Mouse (Mus musculus) gastrocnemius, adult 2 months (tissue): ENCODE data around the gene Zbed6. TPM values are rescaled to one million over a fixed set of nuclear protein-coding genes. Genes with fewer than 3 reads are reported as not detected.

ENCODE experiments used
- DNase-seq: peaks from one replicate; pipeline ENCODE4 v3.0.0; 2022
- H3K27ac ChIP-seq: fragments of 200-600 bp; 2 replicates; pipeline ENCODE4 v1.8.1; 2022; ENCODE audit warnings: mild to moderate bottlenecking
- H3K4me3 ChIP-seq: fragments of 200-600 bp; 2 replicates; pipeline ENCODE4 v1.8.1; 2022; ENCODE audit warnings: mild to moderate bottlenecking, moderate library complexity
- CTCF ChIP-seq: fragments of 200-600 bp; IDR thresholded peaks from 2 replicates; pipeline ENCODE4 v1.8.1; 2022; ENCODE audit warnings: antibody characterized with exemption, mild to moderate bottlenecking, moderate library complexity
- intact Hi-C: fragments of 180-260 bp; cut with DNase I; formaldehyde crosslinking; loops from one replicate; pipeline ENCODE4 v1.15.1; 2025
- total RNA-seq, 2 experiments: library from RNA; stranded (reverse); gene quantifications; 2 replicates each; pipeline ENCODE4 v1.2.3; 2021

Gene Zbed6
- total RNA-seq, 2 experiments from 2014 or later = 7.3 to 11.7 TPM

- H3K4me3 ChIP-seq = peak overlapping the region; percentile 94
- intact Hi-C loops = no loop called here
Observed at GRCm38 (mm10) chr1:133658878-133659277, 1.8 kb downstream of the Zbed6 start.

GRCm38 (mm10) chr1:133656811-133657210 lies 3.9 kb downstream of the Zbed6 start:
- TF ChIP-seq CTCF = no peak
- H3K27ac ChIP-seq = peak overlapping the region; percentile 55
- no peak for DNase-seq
- intact Hi-C loops = no loop called here
- peak overlapping the region; percentile 94 for H3K4me3 ChIP-seq

More at GRCm38 (mm10) chr1:133658878-133659277, 1.8 kb downstream of the Zbed6 start:
- no peak for TF ChIP-seq CTCF
- no peak for DNase-seq
- peak overlapping the region; percentile 97 for H3K27ac ChIP-seq

- no peak for TF ChIP-seq CTCF
- H3K4me3 ChIP-seq = no peak overlapping the region
- H3K27ac ChIP-seq = no peak overlapping the region
- intact Hi-C loops = no loop called here
- no peak for DNase-seq
Observed at GRCm38 (mm10) chr1:133653033-133653432, 7.7 kb downstream of the Zbed6 start.

GRCm38 (mm10) chr1:133650288-133651055 lies 10.2 kb downstream of the Zbed6 start:
- DNase-seq = no peak
- intact Hi-C loops = no loop called here

GRCm38 (mm10) chr1:133645652-133646051 lies 15.0 kb downstream of the Zbed6 start:
- DNase-seq = no peak
- peak overlapping the region; percentile 21 for H3K4me3 ChIP-seq
- TF ChIP-seq CTCF = no peak
- intact Hi-C loops = loop anchor here (2.0 kb wide), 1 partner anchor 15 kb away; the partner anchor contains the start of genes Gm38394 and Zbed6
- H3K27ac ChIP-seq = peak overlapping the region; percentile 84

More at GRCm38 (mm10) chr1:133650288-133651055, 10.2 kb downstream of the Zbed6 start:
- Histone ChIP-seq H3K4me3 (no peak overlapping the region), H3K27ac (no peak overlapping the region)
- TF ChIP-seq CTCF = no peak

GRCm38 (mm10) chr1:133641163-133641562 lies 19.5 kb downstream of the Zbed6 start:
- H3K27ac ChIP-seq = no peak overlapping the region
- intact Hi-C loops = no loop called here
- DNase-seq = no peak
- TF ChIP-seq CTCF = no peak
- H3K4me3 ChIP-seq = no peak overlapping the region

- intact Hi-C loops = no loop called here
- H3K27ac ChIP-seq = no peak overlapping the region
- no peak overlapping the region for H3K4me3 ChIP-seq
- no peak for DNase-seq
- TF ChIP-seq CTCF = no peak
Observed at GRCm38 (mm10) chr1:133638517-133638916, 22.2 kb downstream of the Zbed6 start.

- DNase-seq = no peak
- peak; percentile 63 for TF ChIP-seq CTCF
- Histone ChIP-seq H3K27ac (no peak overlapping the region), H3K4me3 (no peak overlapping the region)
- intact Hi-C loops = loop anchor here (1.0 kb wide), 1 partner anchor 84 kb away; no protein-coding TSS in a partner anchor
Observed at GRCm38 (mm10) chr1:133632168-133632567, 28.5 kb downstream of the Zbed6 start.

- intact Hi-C loops = no loop called here
- Histone ChIP-seq H3K27ac (no peak overlapping the region), H3K4me3 (no peak overlapping the region)
- no peak for DNase-seq
- TF ChIP-seq CTCF = no peak
Observed at GRCm38 (mm10) chr1:133625052-133625451, 35.6 kb downstream of the Zbed6 start.

- no peak for DNase-seq
- no peak overlapping the region for H3K27ac ChIP-seq
- intact Hi-C loops = loop anchor here (10.0 kb wide), 2 partner anchors 444 to 474 kb away; no protein-coding TSS in a partner anchor
- TF ChIP-seq CTCF = no peak
- H3K4me3 ChIP-seq = no peak overlapping the region
Observed at GRCm38 (mm10) chr1:133618311-133618710, 42.4 kb downstream of the Zbed6 start.

- no peak for TF ChIP-seq CTCF
- no peak for DNase-seq
- no peak overlapping the region for H3K27ac ChIP-seq
- intact Hi-C loops = loop anchor here (10.0 kb wide), 2 partner anchors 443 to 473 kb away; no protein-coding TSS in a partner anchor
- no peak overlapping the region for H3K4me3 ChIP-seq
Observed at GRCm38 (mm10) chr1:133617908-133618307, 42.8 kb downstream of the Zbed6 start.

GRCm38 (mm10) chr1:133613817-133614216 lies 46.9 kb downstream of the Zbed6 start:
- no peak for DNase-seq
- intact Hi-C loops = loop anchor here (10.0 kb wide), 2 partner anchors 439 to 469 kb away; no protein-coding TSS in a partner anchor

GRCm38 (mm10) chr1:133611436-133611835 lies 49.2 kb downstream of the Zbed6 start:
- intact Hi-C loops = loop anchor here (2.0 to 10.0 kb wide), 3 partner anchors 297 to 467 kb away; no protein-coding TSS in a partner anchor
- TF ChIP-seq CTCF = no peak
- DNase-seq = no peak
- no peak overlapping the region for H3K27ac ChIP-seq
- no peak overlapping the region for H3K4me3 ChIP-seq

More at GRCm38 (mm10) chr1:133613817-133614216, 46.9 kb downstream of the Zbed6 start:
- H3K4me3 ChIP-seq = no peak overlapping the region
- TF ChIP-seq CTCF = peak; percentile 48
- no peak overlapping the region for H3K27ac ChIP-seq

- Histone ChIP-seq H3K4me3 (no peak overlapping the region), H3K27ac (no peak overlapping the region)
- intact Hi-C loops = loop anchor here (1.0 to 10.0 kb wide), 4 partner anchors 228 to 466 kb away; no protein-coding TSS in a partner anchor
Observed at GRCm38 (mm10) chr1:133610601-133611000, 50.1 kb downstream of the Zbed6 start.

More at GRCm38 (mm10) chr1:133610601-133611000, 50.1 kb downstream of the Zbed6 start:
- DNase-seq = no peak
- TF ChIP-seq CTCF = no peak
